Mouse (Mus musculus): Measurements from ENCODE around the gene Sfxn4. TPM values are rescaled to one million over a fixed set of nuclear protein-coding genes. Genes with fewer than 3 reads are reported as not detected.

Gene Sfxn4
- polyA plus RNA-seq (2015; fragmentation: Nextera tagmentation; extraction: Ambion mirVana), result 11.6 and 11.9 TPM in 2 replicates

GRCm38 (mm10) chr19:60860868-60861700 lies at the start of gene Sfxn4:
Gene Sfxn4 (minus strand): TSS chr19:60861479.
- Histone ChIP-seq H3K4me3 (peak within 1 kb of the TSS; percentile 62), H3K4me1 (peaks cover 8% of the 10 kb centered on the region; the same call in 1 of the 2 replicates), H3K27ac (peak within 1 kb of the TSS; percentile 79), H3K36me3 (peaks cover 29% of the 10 kb centered on the region), H3K4me2 (peak within 1 kb of the TSS; percentile 71), H3K9me3 (no peaks in the 10 kb centered on the region), H3K27me3 (no peaks in the 10 kb centered on the region), H3K9ac (peak within 1 kb of the TSS; percentile 79)
- 4% methylated on average over 30 of the region's 30 CpGs for WGBS
- ATAC-seq (ENCODE audit: insufficient number of reproducible peaks, insufficient read depth, low FRiP score, low TSS enrichment, low read depth), result peak; percentile 97

- H3K4me3 ChIP-seq, result no peak overlapping the region
- ATAC-seq (ENCODE audit: insufficient number of reproducible peaks, insufficient read depth, low FRiP score, low TSS enrichment, low read depth), result no peak
- H3K9me3 ChIP-seq, result no peaks in the 10 kb centered on the region
- no peaks in the 10 kb centered on the region for H3K4me1 ChIP-seq
- no peaks in the 10 kb centered on the region for H3K27me3 ChIP-seq
- H3K27ac ChIP-seq, result no peak overlapping the region
- H3K36me3 ChIP-seq, result no peaks in the 10 kb centered on the region
- H3K4me2 ChIP-seq, result no peak overlapping the region
- no peak overlapping the region for H3K9ac ChIP-seq
Measured at GRCm38 (mm10) chr19:60910304-60910703, 49.0 kb upstream of the Sfxn4 start.

- H3K27ac ChIP-seq, result no peak overlapping the region
- no peaks in the 10 kb centered on the region for H3K27me3 ChIP-seq
- WGBS, result 93% methylated on average over 5 of the region's 5 CpGs
- no peaks in the 10 kb centered on the region for H3K9me3 ChIP-seq
- H3K4me2 ChIP-seq, result no peak overlapping the region
- no peak overlapping the region for H3K4me3 ChIP-seq
- H3K4me1 ChIP-seq, result peaks cover 17% of the 10 kb centered on the region
- no peaks in the 10 kb centered on the region for H3K36me3 ChIP-seq
- ATAC-seq (ENCODE audit: insufficient number of reproducible peaks, insufficient read depth, low FRiP score, low TSS enrichment, low read depth), result no peak
- H3K9ac ChIP-seq, result no peak overlapping the region
Measured at GRCm38 (mm10) chr19:60905477-60905876, 44.2 kb upstream of the Sfxn4 start.

- Histone ChIP-seq H3K9ac (no peak overlapping the region), H3K4me1 (peaks cover 17% of the 10 kb centered on the region), H3K36me3 (no peaks in the 10 kb centered on the region), H3K9me3 (no peaks in the 10 kb centered on the region), H3K4me2 (no peak overlapping the region), H3K4me3 (no peak overlapping the region), H3K27ac (no peak overlapping the region), H3K27me3 (no peaks in the 10 kb centered on the region)
- 90% methylated on average over 1 of the region's 1 CpGs for WGBS
- no peak for ATAC-seq (ENCODE audit: insufficient number of reproducible peaks, insufficient read depth, low FRiP score, low TSS enrichment, low read depth)
Measured at GRCm38 (mm10) chr19:60903971-60904370, 42.7 kb upstream of the Sfxn4 start.

- WGBS, result 55% methylated on average over 1 of the region's 1 CpGs
Measured at GRCm38 (mm10) chr19:60903139-60903538, 41.9 kb upstream of the Sfxn4 start.

GRCm38 (mm10) chr19:60895251-60895880 lies 34.1 kb upstream of the Sfxn4 start:
- no peak for ATAC-seq (ENCODE audit: insufficient number of reproducible peaks, insufficient read depth, low FRiP score, low TSS enrichment, low read depth)
- no peak overlapping the region for H3K4me2 ChIP-seq
- H3K27me3 ChIP-seq, result no peaks in the 10 kb centered on the region
- H3K9ac ChIP-seq, result no peak overlapping the region
- H3K36me3 ChIP-seq, result no peaks in the 10 kb centered on the region
- no peak overlapping the region for H3K4me3 ChIP-seq
- no peaks in the 10 kb centered on the region for H3K9me3 ChIP-seq
- H3K4me1 ChIP-seq, result peaks cover 15% of the 10 kb centered on the region
- 30% methylated on average over 3 of the region's 3 CpGs for WGBS
- no peak overlapping the region for H3K27ac ChIP-seq

More at GRCm38 (mm10) chr19:60903139-60903538, 41.9 kb upstream of the Sfxn4 start:
- ATAC-seq (ENCODE audit: insufficient number of reproducible peaks, insufficient read depth, low FRiP score, low TSS enrichment, low read depth), result no peak
- Histone ChIP-seq H3K9ac (no peak overlapping the region), H3K4me1 (peaks cover 17% of the 10 kb centered on the region), H3K4me3 (no peak overlapping the region), H3K27me3 (no peaks in the 10 kb centered on the region), H3K27ac (peak overlapping the region; percentile 62), H3K9me3 (no peaks in the 10 kb centered on the region), H3K36me3 (no peaks in the 10 kb centered on the region), H3K4me2 (no peak overlapping the region)

GRCm38 (mm10) chr19:60891934-60892547 lies 30.8 kb upstream of the Sfxn4 start:
- Histone ChIP-seq H3K4me2 (peak overlapping the region; percentile 70), H3K9me3 (no peaks in the 10 kb centered on the region), H3K27me3 (no peaks in the 10 kb centered on the region), H3K4me3 (peak overlapping the region; percentile 73; the same call in 1 of the 2 replicates), H3K36me3 (no peaks in the 10 kb centered on the region), H3K9ac (no peak overlapping the region), H3K4me1 (peaks cover 20% of the 10 kb centered on the region), H3K27ac (no peak overlapping the region)
- 34% methylated on average over 1 of the region's 1 CpGs for WGBS
- no peak for ATAC-seq (ENCODE audit: insufficient number of reproducible peaks, insufficient read depth, low FRiP score, low TSS enrichment, low read depth)

GRCm38 (mm10) chr19:60891123-60891470 lies 29.8 kb upstream of the Sfxn4 start:
- Histone ChIP-seq H3K4me2 (peak overlapping the region; percentile 70), H3K27ac (no peak overlapping the region), H3K36me3 (no peaks in the 10 kb centered on the region), H3K27me3 (no peaks in the 10 kb centered on the region), H3K9me3 (no peaks in the 10 kb centered on the region), H3K9ac (no peak overlapping the region), H3K4me1 (peaks cover 20% of the 10 kb centered on the region), H3K4me3 (peak overlapping the region; percentile 73)
- no peak for ATAC-seq (ENCODE audit: insufficient number of reproducible peaks, insufficient read depth, low FRiP score, low TSS enrichment, low read depth)
- whole genome bisulfite sequencing, result 7% methylated on average over 4 of the region's 5 CpGs

GRCm38 (mm10) chr19:60890391-60891122 lies 29.3 kb upstream of the Sfxn4 start:
- Histone ChIP-seq H3K9me3 (no peaks in the 10 kb centered on the region), H3K4me1 (peaks cover 20% of the 10 kb centered on the region), H3K4me2 (peak overlapping the region; percentile 70), H3K27me3 (no peaks in the 10 kb centered on the region), H3K27ac (peak overlapping the region; percentile 96), H3K36me3 (no peaks in the 10 kb centered on the region), H3K4me3 (peak overlapping the region; percentile 73), H3K9ac (peak overlapping the region; percentile 84)
- WGBS, result under 1% methylated on average over 41 of the region's 41 CpGs
- ATAC-seq (ENCODE audit: insufficient number of reproducible peaks, insufficient read depth, low FRiP score, low TSS enrichment, low read depth), result peak; percentile 17

- H3K36me3 ChIP-seq, result no peaks in the 10 kb centered on the region
- peak; percentile 97 for ATAC-seq (ENCODE audit: insufficient number of reproducible peaks, insufficient read depth, low FRiP score, low TSS enrichment, low read depth)
- peak within 1 kb of the TSS; percentile 73 for H3K4me3 ChIP-seq
- no peaks in the 10 kb centered on the region for H3K9me3 ChIP-seq
- H3K9ac ChIP-seq, result peak within 1 kb of the TSS; percentile 84
- peak within 1 kb of the TSS; percentile 96 for H3K27ac ChIP-seq
- H3K4me2 ChIP-seq, result peak within 1 kb of the TSS; percentile 70
- no peaks in the 10 kb centered on the region for H3K27me3 ChIP-seq
- WGBS, result under 1% methylated on average over 53 of the region's 55 CpGs
- H3K4me1 ChIP-seq, result peaks cover 20% of the 10 kb centered on the region
Measured at GRCm38 (mm10) chr19:60889714-60890315, 28.5 kb upstream of the Sfxn4 start, which contains the start of gene Grk5. Gene Grk5 (plus strand): TSS chr19:60889749.
